Mouse (Mus musculus): Measurements from ENCODE around the gene Atp6v0d1.
A peak's percentile ranks its signal among the peaks of the same experiment; 100 is the strongest.

The Atp6v0d1 gene

DNA sequence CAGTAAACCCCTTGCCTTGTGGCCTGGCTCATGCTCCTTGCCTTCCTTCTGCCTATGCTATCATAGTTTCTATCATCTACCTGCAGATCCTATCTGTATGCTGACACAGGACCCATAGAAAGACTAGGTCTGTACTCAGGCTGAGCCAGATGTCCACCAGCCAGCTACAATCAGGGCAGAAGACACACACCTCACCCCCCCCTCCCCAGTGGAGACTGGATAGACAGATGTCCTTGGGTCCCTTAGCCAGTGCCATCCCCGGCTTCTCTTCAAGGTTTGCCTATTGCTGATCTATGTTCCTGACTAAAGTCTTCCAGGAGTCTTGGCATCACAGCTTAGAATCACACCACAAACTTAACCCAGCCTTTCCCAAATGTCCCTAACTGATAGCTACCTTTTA is 37.6 kb downstream of the Atp6v0d1 start:
- peaks cover 50% of the 10 kb centered on the region for H3K4me1 ChIP-seq (replicated peaks; ENCODE audit: low read depth, low read length)
- no peaks in the 10 kb centered on the region for H3K27me3 ChIP-seq (ENCODE audit: insufficient read depth, low read length)
- H3K4me3 ChIP-seq (replicated peaks; ENCODE audit: low read length), result no peak overlapping the region
- H3K9me3 ChIP-seq (ENCODE audit: low read length), result no peaks in the 10 kb centered on the region
- peaks cover 84% of the 10 kb centered on the region for H3K36me3 ChIP-seq (ENCODE audit: insufficient read depth, low read length)
- TF ChIP-seq NANOG (IDR thresholded peaks at IDR 0.05; ENCODE audit: borderline replicate concordance, low read length) (no peak), POU5F1 (IDR thresholded peaks at IDR 0.05; ENCODE audit: borderline replicate concordance, low read length) (no peak), CTCF (conservative IDR thresholded peaks at IDR 0.05; ENCODE audit: low read length) (no peak)

GRCm38 (mm10) chr8:105527110-105527509 is 38.7 kb downstream of the Atp6v0d1 start:
- Histone ChIP-seq H3K4me3 (replicated peaks; ENCODE audit: low read length) (0 out of 2 replicates have a peak overlapping the region, but pooled peaks have one; percentile 1), H3K27me3 (ENCODE audit: insufficient read depth, low read length) (no peaks in the 10 kb centered on the region), H3K36me3 (ENCODE audit: insufficient read depth, low read length) (peaks cover 91% of the 10 kb centered on the region), H3K4me1 (replicated peaks; ENCODE audit: low read depth, low read length) (peaks cover 55% of the 10 kb centered on the region), H3K9me3 (ENCODE audit: low read length) (no peaks in the 10 kb centered on the region)
- TF ChIP-seq NANOG (IDR thresholded peaks at IDR 0.05; ENCODE audit: borderline replicate concordance, low read length), result no peak
- no peak for TF ChIP-seq POU5F1 (IDR thresholded peaks at IDR 0.05; ENCODE audit: borderline replicate concordance, low read length)
- TF ChIP-seq CTCF (conservative IDR thresholded peaks at IDR 0.05; ENCODE audit: low read length), result no peak

DNA sequence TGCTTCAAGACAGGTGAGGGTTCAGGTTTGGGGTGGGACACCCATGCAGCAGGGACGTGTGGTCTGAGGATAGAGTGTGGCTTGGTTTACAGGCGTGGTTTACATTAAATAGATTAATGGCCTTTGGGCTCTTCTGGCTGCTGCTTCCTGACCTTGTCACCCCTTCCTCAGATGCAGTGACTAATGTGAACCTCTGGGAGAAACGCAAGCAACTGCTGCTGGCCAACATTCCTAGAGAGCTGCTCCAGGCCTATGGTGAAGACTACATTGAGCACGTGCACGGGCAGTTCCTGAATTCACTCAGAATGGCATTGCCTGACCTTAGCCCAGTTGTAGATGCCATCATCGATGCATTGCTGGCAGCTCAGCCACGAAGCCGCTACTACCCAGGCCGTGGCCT is 43.0 kb downstream of the Atp6v0d1 start:
- Histone ChIP-seq H3K36me3 (ENCODE audit: insufficient read depth, low read length) (peaks cover 60% of the 10 kb centered on the region), H3K4me3 (replicated peaks; ENCODE audit: low read length) (no peak overlapping the region), H3K9me3 (ENCODE audit: low read length) (no peaks in the 10 kb centered on the region), H3K4me1 (replicated peaks; ENCODE audit: low read depth, low read length) (peaks cover 66% of the 10 kb centered on the region), H3K27me3 (ENCODE audit: insufficient read depth, low read length) (peaks cover 28% of the 10 kb centered on the region)
- no peak for TF ChIP-seq CTCF (conservative IDR thresholded peaks at IDR 0.05; ENCODE audit: low read length)
- no peak for TF ChIP-seq POU5F1 (IDR thresholded peaks at IDR 0.05; ENCODE audit: borderline replicate concordance, low read length)
- no peak for TF ChIP-seq NANOG (IDR thresholded peaks at IDR 0.05; ENCODE audit: borderline replicate concordance, low read length)

DNA sequence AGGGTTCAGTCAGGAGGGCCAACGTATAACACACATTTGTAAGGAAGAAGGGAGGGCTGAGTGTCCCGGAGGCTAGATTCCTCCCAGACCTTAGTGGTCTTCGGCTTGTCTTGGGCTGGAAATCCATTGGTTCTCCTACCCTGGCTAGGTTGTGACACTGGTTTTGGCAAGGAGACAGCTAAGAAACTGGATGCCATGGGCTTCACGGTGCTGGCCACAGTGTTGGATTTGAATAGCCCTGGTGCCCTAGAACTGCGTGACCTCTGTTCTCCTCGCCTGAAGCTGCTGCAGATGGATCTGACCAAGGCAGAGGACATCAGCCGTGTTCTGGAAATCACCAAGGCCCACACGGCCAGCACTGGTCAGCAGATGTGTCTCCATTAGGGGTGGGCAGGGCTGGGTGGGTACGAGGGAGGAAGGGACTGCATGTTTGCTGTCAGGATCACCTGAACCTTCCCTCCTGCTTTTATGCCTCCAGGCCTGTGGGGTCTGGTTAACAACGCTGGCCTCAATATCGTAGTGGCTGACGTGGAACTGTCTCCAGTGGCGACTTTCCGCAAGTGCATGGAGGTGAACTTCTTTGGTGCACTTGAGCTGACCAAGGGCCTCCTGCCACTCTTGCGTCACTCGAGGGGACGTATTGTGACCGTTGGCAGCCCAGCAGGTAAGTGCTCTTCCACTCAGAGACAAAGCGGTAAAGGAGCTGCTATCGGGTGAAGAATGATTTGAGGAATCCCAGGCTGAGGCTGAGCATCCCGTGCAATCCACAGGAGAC is 43.7 kb downstream of the Atp6v0d1 start:
- TF ChIP-seq NANOG (IDR thresholded peaks at IDR 0.05; ENCODE audit: borderline replicate concordance, low read length) (no peak), CTCF (conservative IDR thresholded peaks at IDR 0.05; ENCODE audit: low read length) (no peak), POU5F1 (IDR thresholded peaks at IDR 0.05; ENCODE audit: borderline replicate concordance, low read length) (no peak)
- peaks cover 55% of the 10 kb centered on the region for H3K36me3 ChIP-seq (ENCODE audit: insufficient read depth, low read length)
- H3K4me1 ChIP-seq (replicated peaks; ENCODE audit: low read depth, low read length), result peaks cover 69% of the 10 kb centered on the region
- no peaks in the 10 kb centered on the region for H3K9me3 ChIP-seq (ENCODE audit: low read length)
- H3K27me3 ChIP-seq (ENCODE audit: insufficient read depth, low read length), result peaks cover 35% of the 10 kb centered on the region
- no peak overlapping the region for H3K4me3 ChIP-seq (replicated peaks; ENCODE audit: low read length)

GRCm38 (mm10) chr8:105521061-105521460 is 44.8 kb downstream of the Atp6v0d1 start:
- TF ChIP-seq NANOG (IDR thresholded peaks at IDR 0.05; ENCODE audit: borderline replicate concordance, low read length), result no peak
- no peak for TF ChIP-seq CTCF (conservative IDR thresholded peaks at IDR 0.05; ENCODE audit: low read length)
- TF ChIP-seq POU5F1 (IDR thresholded peaks at IDR 0.05; ENCODE audit: borderline replicate concordance, low read length), result no peak
- Histone ChIP-seq H3K27me3 (ENCODE audit: insufficient read depth, low read length) (peaks cover 45% of the 10 kb centered on the region), H3K4me1 (replicated peaks; ENCODE audit: low read depth, low read length) (peaks cover 68% of the 10 kb centered on the region)

GRCm38 (mm10) chr8:105520521-105520920 is 45.3 kb downstream of the Atp6v0d1 start:
- Histone ChIP-seq H3K4me3 (replicated peaks; ENCODE audit: low read length) (no peak overlapping the region), H3K4me1 (replicated peaks; ENCODE audit: low read depth, low read length) (peaks cover 63% of the 10 kb centered on the region), H3K36me3 (ENCODE audit: insufficient read depth, low read length) (peaks cover 38% of the 10 kb centered on the region), H3K27me3 (ENCODE audit: insufficient read depth, low read length) (peaks cover 45% of the 10 kb centered on the region), H3K9me3 (ENCODE audit: low read length) (no peaks in the 10 kb centered on the region)
- TF ChIP-seq POU5F1 (IDR thresholded peaks at IDR 0.05; ENCODE audit: borderline replicate concordance, low read length), result no peak
- TF ChIP-seq NANOG (IDR thresholded peaks at IDR 0.05; ENCODE audit: borderline replicate concordance, low read length), result no peak
- TF ChIP-seq CTCF (conservative IDR thresholded peaks at IDR 0.05; ENCODE audit: low read length), result no peak

More at GRCm38 (mm10) chr8:105521061-105521460, 44.8 kb downstream of the Atp6v0d1 start:
- Histone ChIP-seq H3K36me3 (ENCODE audit: insufficient read depth, low read length) (peaks cover 43% of the 10 kb centered on the region), H3K9me3 (ENCODE audit: low read length) (no peaks in the 10 kb centered on the region), H3K4me3 (replicated peaks; ENCODE audit: low read length) (0 out of 2 replicates have a peak overlapping the region, but pooled peaks have one; percentile 18)

DNA sequence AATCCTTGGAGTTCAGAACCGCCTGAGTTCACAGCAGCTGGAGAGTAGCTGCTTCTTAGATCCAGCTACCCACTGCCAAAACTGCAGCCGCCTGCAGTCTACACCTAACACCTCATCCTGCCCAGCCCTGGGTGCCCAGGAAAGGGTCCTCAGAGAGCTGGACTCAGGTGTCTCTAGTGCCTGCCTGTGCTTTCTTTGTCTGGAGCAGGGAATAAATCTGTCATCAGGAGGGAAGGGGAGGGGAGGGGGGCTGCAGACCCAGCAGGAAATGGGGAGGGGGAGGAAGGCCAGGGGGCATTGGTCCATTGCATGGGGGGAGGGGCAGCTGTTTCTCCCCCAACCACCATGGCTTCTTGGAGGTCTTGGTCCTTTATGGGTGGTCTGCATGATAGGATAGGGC is 46.3 kb downstream of the Atp6v0d1 start:
- Histone ChIP-seq H3K9me3 (ENCODE audit: low read length) (no peaks in the 10 kb centered on the region), H3K4me1 (replicated peaks; ENCODE audit: low read depth, low read length) (peaks cover 70% of the 10 kb centered on the region), H3K4me3 (replicated peaks; ENCODE audit: low read length) (peak overlapping the region; percentile 89; the same call in 1 of the 2 replicates), H3K36me3 (ENCODE audit: insufficient read depth, low read length) (peaks cover 29% of the 10 kb centered on the region), H3K27me3 (ENCODE audit: insufficient read depth, low read length) (peaks cover 53% of the 10 kb centered on the region)
- TF ChIP-seq CTCF (conservative IDR thresholded peaks at IDR 0.05; ENCODE audit: low read length) (no peak), POU5F1 (IDR thresholded peaks at IDR 0.05; ENCODE audit: borderline replicate concordance, low read length) (no peak), NANOG (IDR thresholded peaks at IDR 0.05; ENCODE audit: borderline replicate concordance, low read length) (no peak)

- H3K36me3 ChIP-seq (ENCODE audit: insufficient read depth, low read length), result peaks cover 20% of the 10 kb centered on the region
- H3K9me3 ChIP-seq (ENCODE audit: low read length), result no peaks in the 10 kb centered on the region
- peaks cover 79% of the 10 kb centered on the region for H3K4me1 ChIP-seq (replicated peaks; ENCODE audit: low read depth, low read length)
- TF ChIP-seq POU5F1 (IDR thresholded peaks at IDR 0.05; ENCODE audit: borderline replicate concordance, low read length) (no peak), NANOG (IDR thresholded peaks at IDR 0.05; ENCODE audit: borderline replicate concordance, low read length) (no peak), CTCF (conservative IDR thresholded peaks at IDR 0.05; ENCODE audit: low read length) (no peak)
- H3K27me3 ChIP-seq (ENCODE audit: insufficient read depth, low read length), result peaks cover 57% of the 10 kb centered on the region
- peak within 1 kb of the TSS; percentile 89 for H3K4me3 ChIP-seq (replicated peaks; ENCODE audit: low read length)
These were observed 47.2 kb downstream of the Atp6v0d1 start, which contains the start of gene Hsd11b2 for GRCm38 (mm10) chr8:105518436-105519313. TSS of gene Hsd11b2 (plus strand) at chr8:105518755.
